Mouse (Mus musculus) bone marrow, adult 2 months (tissue): ENCODE results near the gene Vps4a.

Experiments used
- CTCF ChIP-seq: fragments of 200-500 bp; IDR thresholded peaks from 2 replicates; pipeline ENCODE4 v1.5.1; 2011; ENCODE audit warnings: low read length, control low read depth; ENCODE audit not compliant: control insufficient read depth, insufficient read depth
- POLR2A ChIP-seq: fragments of 200-500 bp; IDR thresholded peaks from 2 replicates; pipeline ENCODE4 v1.6.1; 2011; ENCODE audit warnings: low read depth, mild to moderate bottlenecking, control low read depth, low read length, borderline replicate concordance; ENCODE audit not compliant: control insufficient read depth

DNA sequence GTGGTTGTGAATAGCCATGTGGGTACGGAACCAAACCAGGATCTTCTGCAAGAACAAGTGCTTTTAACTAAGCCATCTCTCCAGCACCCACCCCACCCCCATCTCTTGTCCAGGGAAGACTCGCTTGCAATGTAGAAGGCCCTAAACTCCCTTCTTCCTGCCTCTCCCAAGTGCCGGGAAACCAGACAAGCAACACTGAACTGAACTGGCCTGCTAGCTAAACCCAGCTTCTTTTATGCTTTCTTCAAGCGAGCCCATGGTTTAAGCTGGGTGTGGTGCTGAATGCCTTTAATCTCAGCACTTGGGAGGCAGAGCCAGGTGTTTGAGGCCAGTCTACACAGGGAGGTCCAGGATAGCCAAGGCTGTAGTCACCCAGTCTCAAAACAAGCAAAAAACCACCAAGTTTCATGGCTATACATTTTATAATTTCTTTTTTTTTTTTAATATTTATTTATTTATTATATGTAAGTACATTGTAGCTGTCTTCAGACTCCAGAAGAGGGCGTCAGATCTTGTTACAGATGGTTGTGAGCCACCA, 57.6 kb downstream of the Vps4a start:
- TF ChIP-seq CTCF (no peak), POLR2A (no peak)
